In the genomic region with DNA sequence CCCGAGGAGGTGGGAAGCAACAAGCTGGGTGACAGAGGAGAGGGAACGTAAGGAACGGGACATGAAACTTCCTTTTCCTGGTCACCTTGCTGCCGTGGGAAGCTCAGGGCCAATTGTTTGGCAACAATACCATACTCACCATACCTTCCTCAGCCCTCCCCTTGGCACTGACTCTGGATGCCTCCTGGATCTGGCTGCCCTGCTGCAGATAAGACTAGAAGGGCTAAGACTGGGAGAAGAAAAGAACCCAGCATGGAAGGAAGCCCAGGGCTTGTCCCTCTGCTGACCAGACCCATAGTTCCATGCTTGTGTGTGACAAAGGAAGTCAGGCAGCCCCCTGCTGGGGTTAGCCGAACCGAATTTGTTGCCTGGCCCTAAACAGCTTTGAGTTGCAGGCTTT, we compare ENCODE assay signal across 20 mouse cellular contexts. TPM values are rescaled to one million over a fixed set of nuclear protein-coding genes. Genes with fewer than 3 reads are reported as not detected.
DNase-seq lines count a peak whose midpoint lies in the region; ATAC-seq and TF ChIP-seq lines count a peak whose summit lies in the region.
"Had no signal": no experiment of that assay in that cellular context is flagged by ENCODE, and none has a peak within 500 bp of the region (broad histone marks: within the 10 kb centered on the region; RNA-seq: fewer than 3 reads in every experiment).

No protein-coding gene starts in this region.

- DNase-seq in forebrain, embryonic 10.5 days (ENCODE audit: extremely low spot score, low spot score) = no peak
- DNase-seq in heart, postnatal 14 days = no peak
- no peak for DNase-seq in lung, embryonic 14.5 days
- DNase-seq in lung, postnatal 14 days = no peak
- DNase-seq: adrenal gland, postnatal 10 days; layer of hippocampus, postnatal 36 days; right cerebral cortex, adult 18-20 months; thymus, postnatal 25 days had no signal

- H3K36me3 ChIP-seq in forebrain, embryonic 10.5 days (replicated peaks) = no peaks in the 10 kb centered on the region
- no peaks in the 10 kb centered on the region for H3K36me3 ChIP-seq in forebrain, embryonic 15.5 days
- H3K36me3 ChIP-seq in heart, embryonic 16.5 days (ENCODE audit: control insufficient read depth, insufficient read depth) = no peaks in the 10 kb centered on the region
- H3K36me3 ChIP-seq in lung, embryonic 14.5 days (ENCODE audit: insufficient read depth) = peaks cover 24% of the 10 kb centered on the region
- H3K36me3 ChIP-seq: forebrain, embryonic 12.5 days; G1E; hindbrain, embryonic 12.5 days; limb, embryonic 15.5 days; liver, embryonic 15.5 days had no signal

- peaks cover 35% of the 10 kb centered on the region for H3K4me1 ChIP-seq in forebrain, embryonic 10.5 days
- H3K4me1 ChIP-seq in forebrain, embryonic 15.5 days = peaks cover 46% of the 10 kb centered on the region
- H3K4me1 ChIP-seq in heart, embryonic 16.5 days (ENCODE audit: control insufficient read depth, insufficient read depth, low read length) = peaks cover 76% of the 10 kb centered on the region
- peaks cover 31% of the 10 kb centered on the region for H3K4me1 ChIP-seq in lung, embryonic 14.5 days (ENCODE audit: insufficient read depth)
- H3K4me1 ChIP-seq in cortical plate, adult 2 months (ENCODE audit: control insufficient read depth, insufficient read depth, low read length) = peaks cover 30% of the 10 kb centered on the region

- H3K27me3 ChIP-seq in forebrain, embryonic 10.5 days (ENCODE audit: poor library complexity, severe bottlenecking) = peaks cover 9% of the 10 kb centered on the region
- no peaks in the 10 kb centered on the region for H3K27me3 ChIP-seq in forebrain, embryonic 15.5 days
- H3K27me3 ChIP-seq in heart, embryonic 16.5 days (ENCODE audit: control insufficient read depth, insufficient read depth, low read length) = no peaks in the 10 kb centered on the region
- no peaks in the 10 kb centered on the region for H3K27me3 ChIP-seq in lung, embryonic 14.5 days (ENCODE audit: insufficient read depth, low read length)
- H3K27me3 ChIP-seq: forebrain, embryonic 12.5 days; hindbrain, embryonic 12.5 days; kidney, embryonic 15.5 days; limb, embryonic 15.5 days; megakaryocyte, embryonic 14.5 days had no signal

- intact Hi-C loops in heart, postnatal 14 days (cut with DNase I) = loop anchor here (2.0 kb wide), 1 partner anchor 17 kb away; no protein-coding TSS in a partner anchor

- H3K4me3 ChIP-seq in forebrain, embryonic 10.5 days = no peak overlapping the region
- H3K4me3 ChIP-seq in forebrain, embryonic 15.5 days = no peak overlapping the region
- H3K4me3 ChIP-seq in heart, embryonic 16.5 days (ENCODE audit: low read length) = no peak overlapping the region
- no peak overlapping the region for H3K4me3 ChIP-seq in lung, embryonic 14.5 days (ENCODE audit: low read depth, low read length)
- no peak overlapping the region for H3K4me3 ChIP-seq in cortical plate, adult 2 months (ENCODE audit: insufficient read depth, low read length)
- H3K4me3 ChIP-seq: forebrain, embryonic 12.5 days; hindbrain, embryonic 12.5 days; kidney, embryonic 15.5 days; limb, embryonic 15.5 days; liver, embryonic 15.5 days; megakaryocyte, embryonic 14.5 days had no signal

- H3K4me2 ChIP-seq in forebrain, embryonic 15.5 days (replicated peaks) = no peak overlapping the region
- no peak overlapping the region for H3K4me2 ChIP-seq in heart, embryonic 16.5 days (ENCODE audit: low read depth, low read length)
- H3K4me2 ChIP-seq in lung, embryonic 14.5 days = no peak overlapping the region
- H3K4me2 ChIP-seq: forebrain, embryonic 12.5 days; hindbrain, embryonic 12.5 days; kidney, embryonic 15.5 days; limb, embryonic 15.5 days; liver, embryonic 15.5 days had no signal

- H3K9ac ChIP-seq in forebrain, embryonic 15.5 days (replicated peaks) = no peak overlapping the region
- H3K9ac ChIP-seq in heart, embryonic 16.5 days (ENCODE audit: low read length) = no peak overlapping the region
- H3K9ac ChIP-seq in lung, embryonic 14.5 days = no peak overlapping the region
- H3K9ac ChIP-seq: forebrain, embryonic 12.5 days; hindbrain, embryonic 12.5 days; kidney, embryonic 15.5 days; limb, embryonic 15.5 days; liver, embryonic 15.5 days had no signal

- no peaks in the 10 kb centered on the region for H3K9me3 ChIP-seq in forebrain, embryonic 10.5 days
- no peaks in the 10 kb centered on the region for H3K9me3 ChIP-seq in forebrain, embryonic 15.5 days
- H3K9me3 ChIP-seq in heart, embryonic 16.5 days (replicated peaks; ENCODE audit: control insufficient read depth, low read length) = no peaks in the 10 kb centered on the region
- H3K9me3 ChIP-seq in lung, embryonic 14.5 days (ENCODE audit: low read depth, low read length) = no peaks in the 10 kb centered on the region
- H3K9me3 ChIP-seq: forebrain, embryonic 12.5 days; G1E; hindbrain, embryonic 12.5 days; kidney, embryonic 15.5 days; limb, embryonic 15.5 days; liver, embryonic 15.5 days; megakaryocyte, embryonic 14.5 days had no signal

- no peak for TF ChIP-seq POLR2A in cortical plate, adult 2 months (IDR thresholded peaks at IDR 0.05; ENCODE audit: extremely low read depth, insufficient read depth, low read length)

- no peak for ATAC-seq in forebrain, embryonic 15.5 days (replicated peaks)
- no peak for ATAC-seq in heart, embryonic 16.5 days (replicated peaks; ENCODE audit: extremely low read depth, insufficient read depth, low FRiP score)
- ATAC-seq in lung, embryonic 14.5 days (ENCODE audit: insufficient read depth) = no peak
- ATAC-seq: activated CD4-positive, CD25-positive, alpha-beta regulatory T cell, adult 4 months; lung, postnatal 0 days had no signal

- TF ChIP-seq CTCF in lung, embryonic 14.5 days (IDR thresholded peaks at IDR 0.05; ENCODE audit: low read depth) = peak; percentile 10; the same call in 1 of the 2 replicates
- no peak for TF ChIP-seq CTCF in cortical plate, adult 2 months (IDR thresholded peaks at IDR 0.05; ENCODE audit: extremely low read depth, insufficient read depth, low read length)

- 0 out of 2 replicates have a peak overlapping the region, but pooled peaks have one; percentile 21 for H3K27ac ChIP-seq in forebrain, embryonic 10.5 days
- H3K27ac ChIP-seq in forebrain, embryonic 15.5 days (replicated peaks) = no peak overlapping the region
- H3K27ac ChIP-seq in heart, embryonic 16.5 days (ENCODE audit: low read length) = peak overlapping the region; percentile 25; the same call in 1 of the 2 replicates
- H3K27ac ChIP-seq in lung, embryonic 14.5 days (ENCODE audit: low read depth) = no peak overlapping the region
- 0 out of 2 replicates have a peak overlapping the region, but pooled peaks have one; percentile 18 for H3K27ac ChIP-seq in cortical plate, adult 2 months (ENCODE audit: insufficient read depth, low read length)
- H3K27ac ChIP-seq: forebrain, embryonic 12.5 days; hindbrain, embryonic 12.5 days; kidney, embryonic 15.5 days; limb, embryonic 15.5 days; liver, embryonic 15.5 days had no signal

- 50% methylated on average over 6 of the region's 6 CpGs for WGBS in forebrain, embryonic 10.5 days
- WGBS in forebrain, embryonic 15.5 days = 46% methylated on average over 6 of the region's 6 CpGs
- 43% methylated on average over 6 of the region's 6 CpGs for WGBS in heart, embryonic 16.5 days
- 48% methylated on average over 6 of the region's 6 CpGs for WGBS in lung, embryonic 14.5 days

RNA-seq across cellular contexts. Expression of a gene that starts 9.6 kb away (rescaled TPM):
- 117 and 119 TPM in 2 replicates for polyA plus RNA-seq in forebrain, embryonic 10.5 days (2016; fragmentation: Nextera tagmentation; extraction: Ambion mirVana)
- 90.4 and 95.4 TPM in 2 replicates for polyA plus RNA-seq in forebrain, embryonic 15.5 days (2015; fragmentation: Nextera tagmentation; extraction: Ambion mirVana)
- 55.1 and 82.6 TPM in 2 replicates for polyA plus RNA-seq in heart, embryonic 16.5 days (2015; fragmentation: Nextera tagmentation; extraction: Ambion mirVana)
- total RNA-seq in heart, postnatal 14 days (2021) = 100 to 1,000 TPM; 118 to 122 TPM
- polyA plus RNA-seq in lung, embryonic 14.5 days (2014; fragmentation: Nextera tagmentation; extraction: Ambion mirVana) = 88.0 and 95.5 TPM in 2 replicates
- polyA plus RNA-seq in cortical plate, adult 2 months (2012; rRNA removed) = 38.2 and 38.3 TPM in 2 replicates

Comparison
In these comparisons a context has a peak if more than half of its experiments do, and no peak if none do; other contexts are left out.
1. H3K27ac ChIP-seq: peak in forebrain, embryonic 10.5 days (single experiment), heart, embryonic 16.5 days (single experiment) and cortical plate, adult 2 months (single experiment); none in forebrain, embryonic 15.5 days (single experiment) and lung, embryonic 14.5 days (single experiment).